Mouse (Mus musculus) limb, embryonic 12.5 days (tissue): ENCODE measurements around the gene Maz. TPM values are rescaled to one million over a fixed set of nuclear protein-coding genes. Genes with fewer than 3 reads are reported as not detected.

Source experiments
- ATAC-seq: fragments of 200-750 bp; cut with Nextera tagmentation; 2 replicates; pipeline ENCODE4 v1.8.0; 2017; ENCODE audit warnings: low read depth, moderate TSS enrichment; ENCODE audit not compliant: insufficient number of reproducible peaks, insufficient read depth, low FRiP score, low TSS enrichment
- H3K27ac ChIP-seq: fragments of 300-500 bp; sonication (generic); 2 replicates; pipeline ENCODE4 v1.5.1; 2016; ENCODE audit warnings: mild to moderate bottlenecking, moderate library complexity
- H3K27me3 ChIP-seq: fragments of 300-500 bp; sonication (generic); 2 replicates; pipeline ENCODE4 v1.6.1; 2016; ENCODE audit warnings: mild to moderate bottlenecking, moderate library complexity
- H3K36me3 ChIP-seq: fragments of 300-500 bp; sonication (generic); 2 replicates; pipeline ENCODE4 v1.6.1; 2016; ENCODE audit warnings: mild to moderate bottlenecking, moderate library complexity
- H3K4me1 ChIP-seq: fragments of 300-500 bp; sonication (generic); replicated peaks from 2 replicates; pipeline ENCODE4 v1.6.1; 2016
- H3K4me2 ChIP-seq: fragments of 300-500 bp; sonication (generic); 2 replicates; pipeline ENCODE4 v1.6.1; 2016; ENCODE audit warnings: mild to moderate bottlenecking, moderate library complexity
- H3K4me3 ChIP-seq: fragments of 300-500 bp; sonication (generic); replicated peaks from 2 replicates; pipeline ENCODE4 v1.5.1; 2016; ENCODE audit warnings: mild to moderate bottlenecking
- H3K9ac ChIP-seq: fragments of 300-500 bp; sonication (generic); replicated peaks from 2 replicates; pipeline ENCODE4 v1.6.1; 2016; ENCODE audit warnings: mild to moderate bottlenecking, moderate library complexity
- H3K9me3 ChIP-seq: fragments of 300-500 bp; sonication (generic); 2 replicates; pipeline ENCODE4 v1.6.1; 2016; ENCODE audit warnings: mild to moderate bottlenecking, moderate library complexity
- WGBS: fragments of 180-500 bp; shearing (Covaris S2); methylation state at CpG from one replicate; pipeline ENCODE4 v1.1.7; 2016; 5-methylcytosine and 5-hydroxymethylcytosine counted together
- polyA plus RNA-seq: library from polyadenylated mRNA; unstranded; fragments of >200 nt; fragmentation: Nextera tagmentation; extraction: Ambion mirVana; gene quantifications from 2 replicates; pipeline ENCODE4 v1.2.1, GENCODE M21; 2016

The Maz gene
- polyA plus RNA-seq, 1 experiment from 2014 or later, result 123 TPM

DNA sequence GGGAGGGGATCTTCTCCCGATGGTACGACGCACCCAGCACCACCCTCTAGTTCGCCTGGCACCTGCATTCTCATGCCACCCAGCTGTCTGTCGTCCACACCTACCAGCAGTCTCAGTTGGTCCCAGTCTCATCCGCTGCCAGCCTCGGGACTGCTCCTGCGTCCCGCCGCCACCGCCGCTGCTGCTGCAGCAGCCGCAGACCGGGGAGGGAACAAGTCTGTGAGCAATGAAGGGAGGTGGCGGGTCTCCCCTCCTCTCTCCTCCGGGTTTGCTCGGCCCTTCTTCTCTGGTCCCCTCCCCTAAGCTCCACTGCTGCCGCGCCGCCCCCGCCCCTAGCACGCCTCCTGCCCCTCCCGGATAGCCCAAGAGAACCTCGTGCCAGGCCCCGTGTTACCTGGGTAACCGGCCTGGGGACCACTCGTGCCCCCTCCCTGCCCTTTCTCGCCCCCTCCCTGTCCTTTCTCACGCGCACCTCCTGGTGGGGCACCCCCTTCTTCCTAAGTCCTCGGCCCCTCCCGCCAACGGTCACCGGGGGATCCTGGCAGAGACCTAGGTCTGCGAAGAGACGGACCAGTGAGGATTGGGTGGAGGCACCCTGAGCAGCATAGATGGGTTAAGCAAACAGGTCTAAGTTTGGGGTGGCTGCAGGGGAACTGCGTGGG, 5.8 kb downstream of the Maz start, which contains the start of the genes Gm42742 and Prrt2:
Gm42742 (minus strand) TSS at position 197 of the 662 bp plus-strand sequence.
Prrt2 (minus strand) TSS at position 311 of the 662 bp plus-strand sequence.
- H3K4me3 ChIP-seq, result peak within 1 kb of the TSS; percentile 58
- peak; percentile 9; the same call in 1 of the 2 replicates for ATAC-seq
- peak within 1 kb of the TSS; percentile 92 for H3K27ac ChIP-seq
- H3K9me3 ChIP-seq, result no peaks in the 10 kb centered on the region
- H3K9ac ChIP-seq, result peak within 1 kb of the TSS; percentile 74
- H3K4me2 ChIP-seq, result peak within 1 kb of the TSS; percentile 92
- H3K4me1 ChIP-seq, result peaks cover 75% of the 10 kb centered on the region
- peaks cover 40% of the 10 kb centered on the region for H3K36me3 ChIP-seq
- H3K27me3 ChIP-seq, result no peaks in the 10 kb centered on the region
- under 1% methylated on average over 37 of the region's 37 CpGs for WGBS

DNA sequence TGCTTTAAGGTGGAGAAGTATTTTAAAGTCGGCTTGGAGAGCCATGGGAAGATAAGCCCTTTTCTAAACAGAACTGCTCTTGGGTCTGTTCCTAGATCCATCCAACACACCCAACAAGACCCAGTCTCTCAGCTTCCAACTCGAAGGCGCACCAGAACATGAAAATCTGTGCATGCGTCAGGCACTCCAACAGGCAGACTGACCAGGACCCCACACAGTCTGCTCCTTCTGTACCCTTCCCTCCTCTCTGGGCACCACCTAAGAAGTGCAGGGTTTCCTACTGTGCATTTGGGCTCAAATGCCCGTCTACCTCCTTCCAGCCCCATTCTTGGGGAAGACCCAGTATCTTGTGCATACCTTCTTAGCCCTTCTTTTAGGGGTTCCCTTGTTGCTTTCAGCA, 6.3 kb downstream of the Maz start:
- peak overlapping the region; percentile 92 for H3K27ac ChIP-seq
- ATAC-seq, result no peak
- no peaks in the 10 kb centered on the region for H3K9me3 ChIP-seq
- H3K4me3 ChIP-seq, result peak overlapping the region; percentile 58
- peaks cover 45% of the 10 kb centered on the region for H3K36me3 ChIP-seq
- peak overlapping the region; percentile 92 for H3K4me2 ChIP-seq
- peaks cover 80% of the 10 kb centered on the region for H3K4me1 ChIP-seq
- 40% methylated on average over 5 of the region's 5 CpGs for WGBS
- peak overlapping the region; percentile 74 for H3K9ac ChIP-seq
- no peaks in the 10 kb centered on the region for H3K27me3 ChIP-seq

DNA sequence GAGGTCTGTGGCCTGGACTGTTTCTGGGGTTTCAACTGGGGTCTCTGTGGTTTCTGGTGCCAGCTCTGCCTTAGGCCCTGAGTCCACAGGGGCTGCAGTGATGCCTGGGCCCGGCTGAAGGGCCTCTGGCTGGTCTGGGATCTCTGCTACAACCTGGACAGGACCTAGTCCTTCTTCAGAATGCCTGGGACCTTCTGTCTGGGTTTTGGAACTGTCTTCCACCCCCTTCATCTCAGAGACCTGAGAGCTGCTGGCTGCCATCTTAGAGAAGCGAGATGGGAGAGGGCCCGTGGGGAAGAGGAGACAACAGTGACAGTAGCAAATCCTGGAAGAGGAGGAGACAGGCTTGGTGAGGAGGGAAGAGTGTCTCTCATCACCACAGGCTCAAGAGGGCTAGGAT, 6.8 kb downstream of the Maz start:
- no peaks in the 10 kb centered on the region for H3K27me3 ChIP-seq
- peak overlapping the region; percentile 58 for H3K4me3 ChIP-seq
- 63% methylated on average over 3 of the region's 3 CpGs for WGBS
- no peaks in the 10 kb centered on the region for H3K9me3 ChIP-seq
- no peak for ATAC-seq
- peak overlapping the region; percentile 92 for H3K27ac ChIP-seq
- H3K9ac ChIP-seq, result peak overlapping the region; percentile 74
- peaks cover 85% of the 10 kb centered on the region for H3K4me1 ChIP-seq
- H3K4me2 ChIP-seq, result peak overlapping the region; percentile 92
- peaks cover 49% of the 10 kb centered on the region for H3K36me3 ChIP-seq

DNA sequence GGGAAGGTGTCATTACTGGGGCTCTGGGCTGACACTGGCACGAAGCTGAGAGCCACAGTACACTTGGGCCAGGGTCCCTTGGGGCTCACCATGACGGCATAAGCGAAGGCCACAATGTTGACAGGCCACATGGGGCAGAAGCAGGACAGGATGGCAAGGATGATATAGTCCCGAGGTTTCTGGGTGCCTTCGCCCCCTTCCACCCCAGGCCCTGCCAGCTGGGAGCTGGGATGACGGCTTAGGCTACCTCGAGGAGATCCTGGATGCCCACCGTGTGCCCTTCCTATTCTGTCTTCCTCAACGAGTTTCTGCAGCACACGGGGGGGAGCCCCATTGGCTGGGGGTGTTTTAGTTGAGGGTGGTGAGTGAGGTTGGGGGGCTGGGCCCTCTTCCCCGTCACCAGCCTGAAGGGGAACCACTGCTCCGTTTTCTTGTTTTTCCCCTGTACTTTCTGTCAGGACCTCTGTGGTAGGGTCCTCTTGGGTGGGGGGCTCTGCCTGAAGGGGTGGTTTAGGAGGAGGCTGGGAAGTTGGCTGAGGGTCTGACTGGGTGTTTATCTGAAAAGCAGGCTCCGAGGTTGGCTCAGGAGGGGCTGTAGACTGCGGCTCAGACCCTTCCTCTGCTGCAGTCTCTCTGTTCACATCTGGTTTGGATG, 7.4 kb downstream of the Maz start:
- Histone ChIP-seq H3K36me3 (peaks cover 50% of the 10 kb centered on the region), H3K9ac (peak overlapping the region; percentile 74; the same call in 1 of the 2 replicates), H3K27me3 (no peaks in the 10 kb centered on the region), H3K4me3 (peak overlapping the region; percentile 58), H3K27ac (peak overlapping the region; percentile 92), H3K4me2 (peak overlapping the region; percentile 92), H3K9me3 (no peaks in the 10 kb centered on the region), H3K4me1 (peaks cover 85% of the 10 kb centered on the region)
- ATAC-seq, result no peak
- WGBS, result 81% methylated on average over 14 of the region's 14 CpGs

DNA sequence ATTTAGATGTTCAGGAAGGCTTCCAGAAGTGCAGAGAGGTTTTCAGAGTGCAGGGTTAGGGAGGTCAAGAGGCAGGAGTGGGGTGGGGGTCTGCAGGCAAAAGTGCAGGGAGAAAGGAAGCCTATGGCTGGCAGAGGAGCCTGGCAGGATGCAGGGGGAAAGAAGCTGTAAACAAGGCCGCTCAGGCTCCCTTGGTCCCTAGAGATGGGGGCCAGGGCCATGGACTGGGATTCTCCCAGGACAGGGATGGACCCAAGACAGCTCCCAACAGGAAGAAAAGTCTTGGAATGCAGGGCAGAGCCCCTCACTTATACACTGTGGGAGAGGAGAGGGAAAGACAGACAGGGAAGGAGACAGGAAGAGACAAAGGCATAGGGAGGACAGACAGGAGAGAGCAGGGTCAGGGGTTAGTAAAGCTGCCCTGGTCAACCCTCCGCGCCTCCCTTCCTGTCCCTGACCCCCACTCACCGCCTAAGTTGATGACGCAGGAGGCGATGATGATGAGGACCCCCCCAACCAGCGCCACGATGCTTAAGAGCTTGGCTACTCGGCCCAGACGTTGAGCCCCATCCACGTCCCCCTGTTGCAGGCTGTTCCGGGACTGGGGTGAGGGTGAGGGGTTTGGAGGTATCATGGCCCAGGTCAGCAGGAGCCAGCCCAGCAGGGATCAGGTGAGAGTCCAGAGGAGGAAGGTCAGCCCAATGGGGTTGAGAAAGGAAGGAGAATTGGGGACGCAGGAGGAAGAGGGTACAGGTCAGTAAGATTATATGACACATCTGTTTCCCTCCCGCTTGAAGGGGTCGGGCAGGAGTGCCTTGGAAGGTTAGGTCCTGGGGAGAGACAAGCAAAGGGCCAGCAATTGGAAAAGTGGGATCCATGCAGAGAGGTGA, 8.2 kb downstream of the Maz start:
- Histone ChIP-seq H3K9ac (peak overlapping the region; percentile 74; the same call in 1 of the 2 replicates), H3K27me3 (no peaks in the 10 kb centered on the region), H3K36me3 (peaks cover 50% of the 10 kb centered on the region), H3K9me3 (no peaks in the 10 kb centered on the region), H3K4me2 (peak overlapping the region; percentile 92), H3K4me3 (peak overlapping the region; percentile 12; the same call in 1 of the 2 replicates), H3K4me1 (peaks cover 83% of the 10 kb centered on the region), H3K27ac (peak overlapping the region; percentile 92)
- no peak for ATAC-seq
- 84% methylated on average over 15 of the region's 15 CpGs for WGBS

DNA sequence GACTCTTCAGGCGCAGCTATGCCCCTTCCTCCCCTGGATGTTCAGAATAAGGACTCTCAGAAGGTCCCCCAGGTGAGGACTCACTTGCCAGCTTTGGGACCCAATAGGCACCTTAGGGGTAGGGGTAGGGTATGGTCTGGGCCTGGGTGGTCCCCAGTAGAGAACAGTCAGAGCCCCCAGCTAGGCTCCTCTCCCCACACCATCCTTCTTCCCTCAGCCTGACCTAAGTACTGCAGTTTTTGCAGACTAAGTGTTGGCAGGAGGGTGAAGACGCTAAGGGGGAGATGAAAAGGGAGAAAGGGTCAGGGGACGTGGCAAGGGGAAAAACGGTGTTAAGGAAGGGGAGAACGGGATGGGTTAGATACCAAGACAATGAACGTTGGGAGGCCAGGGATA, 8.9 kb downstream of the Maz start:
- peaks cover 50% of the 10 kb centered on the region for H3K36me3 ChIP-seq
- H3K27ac ChIP-seq, result peak overlapping the region; percentile 80
- H3K27me3 ChIP-seq, result no peaks in the 10 kb centered on the region
- H3K9me3 ChIP-seq, result no peaks in the 10 kb centered on the region
- peak overlapping the region; percentile 92 for H3K4me2 ChIP-seq
- H3K9ac ChIP-seq, result peak overlapping the region; percentile 45; the same call in 1 of the 2 replicates
- 46% methylated on average over 6 of the region's 6 CpGs for WGBS
- peaks cover 76% of the 10 kb centered on the region for H3K4me1 ChIP-seq
- peak overlapping the region; percentile 12; the same call in 1 of the 2 replicates for H3K4me3 ChIP-seq
- ATAC-seq, result no peak

DNA sequence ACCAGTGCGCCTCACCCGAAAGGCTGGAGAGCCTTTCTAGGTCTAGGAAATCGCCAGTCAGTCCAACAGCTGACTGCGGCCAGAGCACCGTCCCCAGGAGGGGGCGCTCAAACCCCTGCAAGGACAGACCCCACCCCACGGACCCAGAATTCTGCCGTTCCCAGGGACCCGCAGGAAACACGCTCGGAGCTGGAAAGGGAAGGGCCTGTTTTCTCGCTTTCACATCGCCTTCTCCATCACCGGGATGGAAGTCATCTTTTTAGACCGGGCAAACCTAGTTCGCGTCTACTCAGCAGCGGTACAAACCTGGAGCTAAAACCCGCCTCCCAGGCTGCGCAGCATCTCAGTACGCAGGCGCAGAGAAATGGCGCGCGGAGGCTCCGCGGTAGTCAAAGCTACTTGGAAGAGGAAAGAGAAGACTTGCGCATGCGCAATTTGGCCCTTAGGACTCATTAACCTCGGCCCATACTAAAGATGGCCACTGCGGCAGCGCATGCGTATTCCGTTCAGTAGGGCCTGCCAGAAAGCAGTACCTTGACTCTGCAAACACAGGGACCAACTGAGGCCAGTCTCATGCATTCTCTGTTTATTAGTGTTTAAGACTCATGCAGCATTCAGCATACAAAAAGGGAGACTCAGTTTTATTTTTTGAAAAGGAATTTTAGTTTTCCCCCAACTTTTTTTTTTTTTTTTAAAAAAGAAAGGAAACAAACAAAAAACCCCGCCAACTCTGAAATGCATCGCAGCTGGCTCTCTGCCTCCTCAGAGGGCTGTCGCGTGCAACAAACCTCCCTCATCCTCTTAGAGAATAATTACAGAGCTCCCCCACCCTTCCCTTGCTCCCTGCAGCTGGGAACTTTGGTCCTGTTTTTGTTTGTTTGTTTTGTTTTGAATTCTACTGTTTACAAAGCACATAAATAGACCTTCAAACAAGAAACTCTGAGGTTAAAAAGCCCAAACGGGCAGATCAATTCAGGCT, 9.6 kb downstream of the Maz start, which contains the start of gene Pagr1a:
Pagr1a (minus strand) TSS at position 382 of the 979 bp plus-strand sequence.
- Histone ChIP-seq H3K4me1 (peaks cover 69% of the 10 kb centered on the region), H3K27me3 (no peaks in the 10 kb centered on the region), H3K4me3 (peak within 1 kb of the TSS; percentile 68), H3K4me2 (peak within 1 kb of the TSS; percentile 92), H3K27ac (peak within 1 kb of the TSS; percentile 97), H3K36me3 (peaks cover 50% of the 10 kb centered on the region), H3K9ac (peak within 1 kb of the TSS; percentile 89), H3K9me3 (no peaks in the 10 kb centered on the region)
- ATAC-seq, result peak; percentile 63
- WGBS, result 3% methylated on average over 39 of the region's 39 CpGs

DNA sequence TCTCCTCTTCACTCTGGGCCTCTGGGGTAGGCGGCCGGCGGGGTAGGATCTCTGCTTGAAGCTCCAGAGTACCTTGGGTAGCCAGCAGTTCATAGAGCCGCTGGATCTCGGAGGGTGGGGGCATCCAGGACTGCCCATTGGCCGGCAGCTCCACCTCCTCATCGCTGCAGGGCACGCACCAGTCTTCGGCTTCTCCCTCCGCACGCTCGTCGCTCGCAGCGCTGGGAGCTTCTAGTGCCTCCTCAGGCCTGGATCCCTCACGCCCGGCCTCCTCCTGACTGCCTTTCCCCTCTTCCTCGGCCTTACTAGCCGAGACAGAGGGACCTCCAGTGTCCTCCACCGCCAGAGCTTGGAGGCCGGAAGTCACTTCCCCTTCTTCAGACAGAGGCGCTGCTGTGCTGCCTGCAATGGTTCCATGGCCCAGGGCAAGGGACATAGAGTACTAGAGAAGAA, 10.3 kb downstream of the Maz start:
- peak overlapping the region; percentile 92 for H3K4me2 ChIP-seq
- ATAC-seq, result peak; percentile 33; the same call in 1 of the 2 replicates
- WGBS, result under 1% methylated on average over 22 of the region's 22 CpGs
- H3K27me3 ChIP-seq, result no peaks in the 10 kb centered on the region
- H3K27ac ChIP-seq, result peak overlapping the region; percentile 97
- H3K36me3 ChIP-seq, result peaks cover 43% of the 10 kb centered on the region
- peaks cover 62% of the 10 kb centered on the region for H3K4me1 ChIP-seq
- H3K9ac ChIP-seq, result peak overlapping the region; percentile 89
- H3K9me3 ChIP-seq, result no peaks in the 10 kb centered on the region
- H3K4me3 ChIP-seq, result peak overlapping the region; percentile 68

DNA sequence TGATC, 10.6 kb downstream of the Maz start, which contains the start of gene Pagr1b:
Pagr1b (minus strand) TSS at position 4 of the 5 bp plus-strand sequence.
- Histone ChIP-seq H3K36me3 (peaks cover 42% of the 10 kb centered on the region), H3K27me3 (no peaks in the 10 kb centered on the region), H3K9ac (peak within 1 kb of the TSS; percentile 89), H3K4me2 (peak within 1 kb of the TSS; percentile 92), H3K4me1 (peaks cover 60% of the 10 kb centered on the region), H3K4me3 (peak within 1 kb of the TSS; percentile 68), H3K9me3 (no peaks in the 10 kb centered on the region), H3K27ac (peak within 1 kb of the TSS; percentile 97)
- ATAC-seq, result no peak

DNA sequence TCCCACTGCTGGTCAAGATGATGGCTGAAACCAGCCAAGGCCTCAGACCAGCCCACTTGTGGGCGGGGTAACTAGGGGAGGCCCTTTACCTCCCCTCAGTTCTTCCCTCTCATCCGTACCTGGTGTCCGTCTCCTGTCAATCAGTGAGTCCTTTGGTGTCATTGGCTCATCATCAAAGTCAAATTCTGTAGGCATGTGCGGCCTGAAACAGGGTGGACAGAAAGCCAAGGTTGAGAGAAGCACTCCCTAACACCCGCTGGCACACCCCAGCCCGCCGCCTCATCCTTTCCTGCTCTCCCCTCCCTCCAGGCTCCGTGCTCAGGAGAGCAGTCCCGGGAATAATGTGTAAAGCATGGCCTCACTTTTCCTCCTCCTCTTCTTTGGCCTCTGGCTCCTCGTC, 10.8 kb downstream of the Maz start:
- no peak for ATAC-seq
- WGBS, result under 1% methylated on average over 10 of the region's 10 CpGs
- peaks cover 42% of the 10 kb centered on the region for H3K36me3 ChIP-seq
- peak overlapping the region; percentile 68 for H3K4me3 ChIP-seq
- H3K27ac ChIP-seq, result peak overlapping the region; percentile 97
- peaks cover 58% of the 10 kb centered on the region for H3K4me1 ChIP-seq
- H3K9ac ChIP-seq, result peak overlapping the region; percentile 89
- peak overlapping the region; percentile 92 for H3K4me2 ChIP-seq
- H3K9me3 ChIP-seq, result no peaks in the 10 kb centered on the region
- H3K27me3 ChIP-seq, result no peaks in the 10 kb centered on the region
